Mouse (Mus musculus) limb, embryonic 12.5 days (tissue): Measurements from ENCODE around the gene Tmem262. TPM values are rescaled to one million over a fixed set of nuclear protein-coding genes. Genes with fewer than 3 reads are reported as not detected.
"Not testable (repeated sequence)": the region's sequence is repeated elsewhere in the genome, so short reads cannot be mapped to it uniquely, and the experiment has no call there.

Experiments used
- ATAC-seq: fragments of 200-750 bp; cut with Nextera tagmentation; 2 replicates; pipeline ENCODE4 v1.8.0; 2017; ENCODE audit warnings: low read depth, moderate TSS enrichment; ENCODE audit not compliant: insufficient number of reproducible peaks, insufficient read depth, low FRiP score, low TSS enrichment
- H3K27ac ChIP-seq: fragments of 300-500 bp; sonication (generic); 2 replicates; pipeline ENCODE4 v1.5.1; 2016; ENCODE audit warnings: mild to moderate bottlenecking, moderate library complexity
- H3K27me3 ChIP-seq: fragments of 300-500 bp; sonication (generic); 2 replicates; pipeline ENCODE4 v1.6.1; 2016; ENCODE audit warnings: mild to moderate bottlenecking, moderate library complexity
- H3K36me3 ChIP-seq: fragments of 300-500 bp; sonication (generic); 2 replicates; pipeline ENCODE4 v1.6.1; 2016; ENCODE audit warnings: mild to moderate bottlenecking, moderate library complexity
- H3K4me1 ChIP-seq: fragments of 300-500 bp; sonication (generic); replicated peaks from 2 replicates; pipeline ENCODE4 v1.6.1; 2016
- H3K4me2 ChIP-seq: fragments of 300-500 bp; sonication (generic); 2 replicates; pipeline ENCODE4 v1.6.1; 2016; ENCODE audit warnings: mild to moderate bottlenecking, moderate library complexity
- H3K4me3 ChIP-seq: fragments of 300-500 bp; sonication (generic); replicated peaks from 2 replicates; pipeline ENCODE4 v1.5.1; 2016; ENCODE audit warnings: mild to moderate bottlenecking
- H3K9ac ChIP-seq: fragments of 300-500 bp; sonication (generic); replicated peaks from 2 replicates; pipeline ENCODE4 v1.6.1; 2016; ENCODE audit warnings: mild to moderate bottlenecking, moderate library complexity
- H3K9me3 ChIP-seq: fragments of 300-500 bp; sonication (generic); 2 replicates; pipeline ENCODE4 v1.6.1; 2016; ENCODE audit warnings: mild to moderate bottlenecking, moderate library complexity
- WGBS: fragments of 180-500 bp; shearing (Covaris S2); methylation state at CpG from one replicate; pipeline ENCODE4 v1.1.7; 2016; 5-methylcytosine and 5-hydroxymethylcytosine counted together
- polyA plus RNA-seq: library from polyadenylated mRNA; unstranded; fragments of >200 nt; fragmentation: Nextera tagmentation; extraction: Ambion mirVana; gene quantifications from 2 replicates; pipeline ENCODE4 v1.2.1, GENCODE M21; 2016

The Tmem262 gene
- polyA plus RNA-seq: not detected in 2 replicates

DNA sequence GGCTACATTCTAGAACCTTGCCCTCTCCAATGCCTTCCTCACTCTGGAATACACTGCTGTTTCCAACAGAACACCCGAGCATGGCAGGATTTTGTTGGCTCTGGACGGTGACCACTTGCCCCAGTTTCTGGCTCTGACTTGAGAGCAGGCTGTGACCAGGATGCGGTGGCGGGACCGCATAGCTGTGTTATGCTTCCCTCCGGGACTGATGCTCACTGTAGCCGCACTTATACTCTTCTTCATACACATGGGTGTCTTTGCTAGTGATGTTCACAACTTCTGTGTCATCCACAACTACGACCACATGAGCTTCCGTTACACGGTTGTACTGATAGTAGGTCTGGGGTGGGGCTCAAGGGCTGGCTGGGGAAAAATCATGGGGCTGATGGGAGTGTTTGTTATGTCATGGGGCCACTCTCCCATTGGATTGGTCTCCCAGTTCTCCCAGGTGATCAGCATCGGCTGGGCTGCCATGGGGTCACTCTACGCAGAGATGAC is at the start of gene Tmem262:
TSS of gene Tmem262 (plus strand) at position 51 of the 498 bp plus-strand sequence.
- Histone ChIP-seq H3K4me1 (peaks cover 24% of the 10 kb centered on the region), H3K4me2 (no peak within 1 kb of the TSS), H3K27ac (no peak within 1 kb of the TSS), H3K27me3 (no peaks in the 10 kb centered on the region), H3K4me3 (no peak within 1 kb of the TSS), H3K36me3 (peaks cover 35% of the 10 kb centered on the region), H3K9ac (no peak within 1 kb of the TSS), H3K9me3 (no peaks in the 10 kb centered on the region)
- 92% methylated on average over 12 of the region's 12 CpGs for WGBS
- ATAC-seq: no peak

DNA sequence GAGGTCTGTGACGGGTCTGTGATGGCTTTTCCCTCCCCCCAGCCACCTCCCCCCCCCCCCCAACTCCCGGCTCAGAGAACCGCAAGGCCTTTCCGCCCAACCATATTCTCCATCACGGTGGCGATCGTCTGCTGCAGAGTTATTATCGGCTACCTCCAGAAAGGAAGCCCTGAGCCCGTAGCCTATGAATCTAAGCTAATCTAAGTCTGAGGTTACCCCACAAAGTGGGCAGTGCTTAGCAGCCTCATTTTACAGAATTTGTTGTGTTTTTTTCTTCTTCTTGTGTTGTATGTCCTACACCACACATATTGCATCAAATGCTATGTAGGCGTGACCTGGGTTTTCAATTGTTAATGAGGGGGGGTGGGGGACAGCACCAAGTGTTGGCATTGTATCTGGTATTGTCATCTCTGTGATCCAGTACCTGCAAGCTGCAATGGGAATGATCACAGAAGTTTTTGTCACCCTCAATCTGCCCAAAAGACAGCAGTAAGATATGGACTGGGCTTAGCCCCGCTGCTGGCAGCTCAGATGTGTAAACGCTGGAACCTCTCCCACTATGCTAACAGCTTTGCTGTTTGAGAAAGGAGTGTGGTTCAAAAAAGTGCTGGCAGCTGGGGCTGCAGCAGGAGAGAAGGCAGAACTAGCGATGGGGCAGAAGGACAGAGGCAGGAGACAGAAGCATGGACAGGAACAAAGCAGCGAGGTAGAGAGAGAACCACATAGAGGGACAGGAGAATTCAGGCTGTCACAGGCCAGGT is 49.1 kb upstream of the Tmem262 start:
- H3K4me3 ChIP-seq: no peak overlapping the region
- no peaks in the 10 kb centered on the region for H3K4me1 ChIP-seq
- H3K9ac ChIP-seq: no peak overlapping the region
- 68% methylated on average over 14 of the region's 14 CpGs for WGBS
- no peaks in the 10 kb centered on the region for H3K9me3 ChIP-seq
- H3K4me2 ChIP-seq: no peak overlapping the region
- no peak overlapping the region for H3K27ac ChIP-seq
- no peak for ATAC-seq
- no peaks in the 10 kb centered on the region for H3K36me3 ChIP-seq
- H3K27me3 ChIP-seq: no peaks in the 10 kb centered on the region

DNA sequence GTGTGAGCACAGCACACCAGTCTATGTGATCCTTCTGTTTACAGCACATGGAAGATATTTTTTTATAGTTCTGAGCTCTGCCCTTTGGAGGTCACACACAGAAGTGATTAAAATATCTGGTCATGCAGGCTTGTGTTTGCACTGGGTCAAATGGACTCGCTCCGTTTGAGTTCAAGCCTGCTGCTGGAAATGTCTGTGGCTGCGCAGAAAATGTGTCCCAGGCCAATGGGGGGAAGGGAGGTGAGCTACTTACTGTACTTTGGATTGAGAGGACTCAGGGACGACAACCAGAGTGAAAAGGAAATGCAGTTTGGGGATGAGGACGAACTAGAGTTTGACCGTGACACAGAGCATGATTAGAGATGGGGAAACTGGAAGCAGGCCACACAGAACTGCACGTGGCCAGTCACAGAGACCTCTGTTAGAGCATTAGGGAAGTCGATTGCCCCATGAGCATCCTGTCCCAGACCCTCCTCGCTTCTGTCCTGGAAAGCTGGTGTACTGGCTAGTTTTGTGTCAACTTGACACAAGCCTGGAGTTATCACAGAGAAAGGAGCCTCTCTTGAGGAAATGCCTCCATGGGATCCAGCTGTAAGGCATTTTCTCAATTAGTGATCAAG is 43.8 kb upstream of the Tmem262 start:
- Histone ChIP-seq H3K36me3 (no peaks in the 10 kb centered on the region), H3K27me3 (no peaks in the 10 kb centered on the region), H3K9me3 (no peaks in the 10 kb centered on the region), H3K4me1 (no peaks in the 10 kb centered on the region), H3K27ac (no peak overlapping the region), H3K4me2 (no peak overlapping the region), H3K4me3 (no peak overlapping the region), H3K9ac (no peak overlapping the region)
- ATAC-seq: no peak
- 73% methylated on average over 9 of the region's 9 CpGs for WGBS

DNA sequence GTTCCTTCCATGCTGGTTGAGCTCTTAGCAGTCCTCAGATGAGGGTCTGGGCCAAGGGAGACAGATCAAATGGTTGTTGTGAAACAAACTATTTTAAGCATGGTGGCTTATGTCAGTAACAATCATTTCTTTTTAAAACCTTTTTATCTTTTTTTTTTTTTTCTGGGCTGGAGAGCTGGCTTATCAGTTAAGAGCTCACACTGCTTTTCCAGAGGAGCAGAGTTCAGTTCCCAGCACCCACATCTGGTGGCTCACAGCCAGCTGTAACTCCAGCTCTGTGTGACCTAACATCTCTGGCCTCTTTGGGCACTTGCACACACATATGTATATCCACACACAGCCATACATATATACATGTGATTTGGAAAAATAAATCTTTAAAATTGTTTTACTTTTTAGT is 42.1 kb upstream of the Tmem262 start:
- H3K4me1 ChIP-seq: no peaks in the 10 kb centered on the region
- no peaks in the 10 kb centered on the region for H3K9me3 ChIP-seq
- no peak overlapping the region for H3K4me3 ChIP-seq
- H3K4me2 ChIP-seq: no peak overlapping the region
- no peaks in the 10 kb centered on the region for H3K27me3 ChIP-seq
- H3K36me3 ChIP-seq: no peaks in the 10 kb centered on the region
- no peak overlapping the region for H3K9ac ChIP-seq
- ATAC-seq: no peak
- no peak overlapping the region for H3K27ac ChIP-seq

DNA sequence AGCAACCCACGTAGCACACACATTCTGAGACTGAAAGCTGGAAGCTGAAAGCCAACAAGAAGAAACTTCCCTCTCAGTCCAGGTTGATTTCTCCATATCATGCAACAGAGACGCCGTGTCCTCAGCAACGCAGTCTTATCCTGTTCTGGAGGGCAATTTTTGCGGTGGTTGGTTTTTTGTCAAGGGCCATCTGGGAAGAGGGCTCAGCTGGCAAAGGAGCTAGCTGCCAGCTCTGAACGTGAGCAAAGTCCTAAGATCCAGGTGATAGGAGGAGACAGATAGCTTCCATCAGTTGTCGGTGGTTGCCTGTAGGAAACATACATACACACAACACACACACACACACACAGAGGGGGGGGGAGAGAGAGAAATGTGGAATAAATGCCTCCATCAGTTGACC is 41.5 kb upstream of the Tmem262 start:
- Histone ChIP-seq H3K9me3 (no peaks in the 10 kb centered on the region), H3K9ac (no peak overlapping the region), H3K27ac (no peak overlapping the region), H3K27me3 (no peaks in the 10 kb centered on the region), H3K4me1 (no peaks in the 10 kb centered on the region), H3K36me3 (no peaks in the 10 kb centered on the region), H3K4me2 (no peak overlapping the region), H3K4me3 (no peak overlapping the region)
- no peak for ATAC-seq
- WGBS: 82% methylated on average over 7 of the region's 7 CpGs

DNA sequence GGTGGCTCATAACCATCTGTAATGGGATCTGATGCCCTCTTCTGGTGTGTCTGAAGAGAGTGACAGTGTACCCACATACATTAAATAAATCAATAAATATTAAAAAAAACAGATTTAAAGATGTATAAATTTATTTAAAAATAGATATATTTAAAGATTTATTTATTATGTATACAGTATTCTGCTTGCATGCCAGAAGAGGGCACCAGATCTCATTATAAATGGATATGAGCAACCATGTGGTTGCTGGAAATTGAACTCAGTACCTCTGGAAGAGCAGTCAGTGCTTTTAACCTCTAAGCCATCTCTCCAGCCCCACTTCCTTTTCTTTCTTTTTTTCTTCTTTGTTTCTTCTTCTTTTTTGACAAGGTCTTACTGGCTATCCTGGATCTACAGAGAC is 39.8 kb upstream of the Tmem262 start:
- no peak overlapping the region for H3K4me2 ChIP-seq
- no peak overlapping the region for H3K4me3 ChIP-seq
- H3K27ac ChIP-seq: no peak overlapping the region
- H3K36me3 ChIP-seq: no peaks in the 10 kb centered on the region
- H3K4me1 ChIP-seq: peaks cover under 1% of the 10 kb centered on the region; the same call in 1 of the 2 replicates
- no peaks in the 10 kb centered on the region for H3K9me3 ChIP-seq
- ATAC-seq: no peak
- H3K9ac ChIP-seq: no peak overlapping the region
- no peaks in the 10 kb centered on the region for H3K27me3 ChIP-seq

DNA sequence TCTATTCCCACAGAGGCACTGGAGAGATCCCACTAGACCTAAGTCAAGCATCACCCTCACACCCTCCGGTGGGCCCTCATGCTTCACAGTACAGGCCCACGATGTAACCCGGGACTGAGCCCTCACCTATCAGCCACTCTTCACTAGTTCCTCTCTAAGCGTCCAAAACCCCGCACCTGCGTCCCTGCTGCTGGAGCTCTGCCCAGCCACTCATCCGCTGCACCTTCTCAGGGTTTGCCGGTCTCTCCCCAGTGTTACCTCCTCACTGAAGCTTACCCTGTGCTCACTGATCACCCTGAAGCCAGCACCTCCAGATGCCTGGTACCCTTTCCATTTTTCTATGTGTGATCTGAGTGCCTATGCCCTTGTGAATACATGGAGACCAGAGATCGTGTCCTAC is 37.5 kb upstream of the Tmem262 start:
- ATAC-seq: no peak
- WGBS: 86% methylated on average over 9 of the region's 9 CpGs
- H3K4me2 ChIP-seq: no peak overlapping the region
- H3K4me3 ChIP-seq: no peak overlapping the region
- H3K27me3 ChIP-seq: no peaks in the 10 kb centered on the region
- H3K36me3 ChIP-seq: no peaks in the 10 kb centered on the region
- no peak overlapping the region; the same call in 1 of the 2 replicates for H3K9ac ChIP-seq
- H3K4me1 ChIP-seq: peaks cover 7% of the 10 kb centered on the region
- H3K9me3 ChIP-seq: no peaks in the 10 kb centered on the region
- H3K27ac ChIP-seq: no peak overlapping the region

DNA sequence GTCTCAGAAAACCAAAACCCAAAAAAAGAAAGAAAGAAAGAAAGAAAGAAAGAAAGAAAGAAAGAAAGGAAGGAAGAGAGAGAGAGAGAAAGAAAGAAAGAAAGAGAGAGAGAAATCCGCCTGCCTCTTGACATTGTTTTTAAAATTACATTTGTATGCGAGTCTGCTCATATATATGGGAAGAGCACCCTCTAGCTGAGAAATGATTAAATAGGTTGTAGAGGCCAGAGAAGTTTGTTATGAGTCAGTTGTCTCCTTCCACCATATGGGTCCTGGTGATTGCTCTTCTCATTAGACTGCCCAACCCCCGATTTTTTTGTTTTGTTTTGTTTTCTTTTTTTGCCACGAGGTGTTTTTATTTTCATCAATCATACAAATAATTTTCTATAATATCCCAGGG is 35.7 kb upstream of the Tmem262 start:
- not testable (repeated sequence) for H3K9me3 ChIP-seq, H3K27me3 ChIP-seq, H3K4me2 ChIP-seq, H3K27ac ChIP-seq, ATAC-seq, H3K4me3 ChIP-seq, H3K9ac ChIP-seq
- Histone ChIP-seq H3K36me3 (peaks cover 10% of the 10 kb centered on the region), H3K4me1 (peaks cover 18% of the 10 kb centered on the region)
- WGBS: 73% methylated on average over 4 of the region's 4 CpGs

DNA sequence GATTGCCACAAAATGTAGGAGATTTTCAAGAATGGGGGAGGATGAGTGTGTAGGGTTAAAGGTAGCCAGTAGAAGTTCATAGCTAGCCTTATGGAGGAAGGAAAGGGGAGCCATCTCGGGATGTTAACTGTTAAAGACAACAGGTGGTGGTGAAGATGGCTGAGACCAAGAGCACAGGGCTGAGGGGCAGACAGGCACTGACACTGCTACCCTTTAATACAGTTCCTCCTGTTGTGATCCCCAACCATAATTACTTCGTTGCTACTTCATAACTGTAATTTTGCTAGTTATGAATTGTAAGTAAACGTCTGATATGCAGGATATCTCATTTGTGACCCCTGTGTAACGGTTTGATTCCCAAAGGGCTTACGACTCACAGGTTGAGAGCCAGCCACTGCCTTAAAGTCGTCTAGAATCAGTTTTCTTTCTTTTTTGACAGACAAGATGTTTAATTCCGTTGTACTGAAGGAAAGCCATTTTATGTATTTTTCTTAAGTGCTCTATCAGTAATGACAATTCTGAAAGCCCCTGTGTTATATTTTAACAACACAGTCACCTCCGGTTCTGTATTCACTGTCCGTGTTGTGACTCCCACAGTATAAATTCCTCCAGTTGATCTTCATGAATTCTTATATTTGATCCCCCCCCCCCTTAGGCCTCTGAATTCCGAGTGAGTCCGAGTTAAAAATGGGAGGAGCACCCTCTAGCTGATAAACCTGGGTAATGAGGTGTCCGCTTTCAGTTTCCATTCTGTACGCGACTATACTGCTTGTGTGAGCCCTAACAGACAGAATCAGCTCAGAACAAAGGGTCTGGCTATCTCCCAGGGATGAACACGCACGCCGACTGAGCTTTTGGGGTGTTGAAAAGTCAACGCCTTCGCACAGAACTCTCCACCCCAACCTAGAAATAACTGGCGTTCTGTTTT is 34.2 kb upstream of the Tmem262 start:
- Histone ChIP-seq H3K4me2 (peak overlapping the region; percentile 82), H3K36me3 (peaks cover 26% of the 10 kb centered on the region), H3K27me3 (no peaks in the 10 kb centered on the region), H3K9me3 (no peaks in the 10 kb centered on the region), H3K4me1 (peaks cover 18% of the 10 kb centered on the region), H3K4me3 (peak overlapping the region; percentile 95), H3K27ac (peak overlapping the region; percentile 98), H3K9ac (peak overlapping the region; percentile 88)
- WGBS: 21% methylated on average over 20 of the region's 20 CpGs
- ATAC-seq: peak; percentile 47; the same call in 1 of the 2 replicates

DNA sequence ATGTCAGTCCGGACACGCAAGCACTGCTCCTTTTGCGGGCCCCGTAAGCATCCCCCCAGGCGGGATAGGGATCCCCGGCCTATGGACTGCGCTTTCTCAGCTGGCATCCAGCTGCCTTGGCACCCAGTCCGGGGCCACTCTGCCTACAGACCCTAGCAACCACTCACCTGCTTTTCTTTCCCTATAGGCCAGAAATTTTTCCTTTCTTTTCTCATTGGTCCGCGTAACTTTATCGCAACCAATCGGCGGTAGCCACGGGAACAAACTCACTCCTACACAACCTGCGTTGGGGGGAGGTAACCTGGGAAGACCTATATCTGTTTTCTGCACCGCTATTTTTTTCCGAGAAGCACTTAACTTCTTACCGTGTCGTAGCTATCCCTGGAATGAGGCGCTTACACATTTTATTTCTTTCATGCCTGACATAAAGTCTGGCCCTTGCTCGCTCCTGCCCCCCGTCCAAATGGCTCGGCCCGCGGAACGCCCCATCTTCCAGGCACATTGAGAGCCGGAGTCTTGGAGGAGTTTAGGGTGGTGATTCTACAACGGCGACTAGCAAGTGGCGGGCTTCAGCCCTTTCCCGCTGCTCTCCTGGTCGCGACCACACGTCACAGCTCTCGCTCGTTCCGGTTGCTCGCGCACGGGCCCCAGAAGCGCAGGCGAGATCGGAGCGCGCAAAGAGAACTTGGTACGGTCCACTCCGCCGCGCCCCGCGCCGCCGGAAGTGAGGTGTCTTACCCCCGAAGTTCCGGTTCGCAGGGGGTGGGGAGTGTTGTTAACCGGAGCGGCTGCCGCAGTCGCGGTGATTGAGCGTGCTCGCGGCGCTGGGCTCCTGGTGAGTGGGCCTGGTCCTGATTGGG is 33.3 kb upstream of the Tmem262 start, which contains the start of gene Syvn1:
TSS of gene Syvn1 (plus strand) at position 283 of the 860 bp plus-strand sequence.
- Histone ChIP-seq H3K9me3 (no peaks in the 10 kb centered on the region), H3K4me1 (peaks cover 18% of the 10 kb centered on the region), H3K9ac (peak within 1 kb of the TSS; percentile 88), H3K27ac (peak within 1 kb of the TSS; percentile 98), H3K4me3 (peak within 1 kb of the TSS; percentile 95), H3K4me2 (peak within 1 kb of the TSS; percentile 82), H3K36me3 (peaks cover 35% of the 10 kb centered on the region), H3K27me3 (no peaks in the 10 kb centered on the region)
- under 1% methylated on average over 65 of the region's 65 CpGs for WGBS
- ATAC-seq: peak; percentile 90
